Mouse (Mus musculus): ENCODE measurements around the gene Slc25a35.
"Not testable (repeated sequence)": the region's sequence is repeated elsewhere in the genome, so short reads cannot be mapped to it uniquely, and the experiment has no call there.

Gene Slc25a35

GRCm38 (mm10) chr11:68957971-68958370, 10.0 kb upstream of the Slc25a35 start:
- in situ Hi-C loops (cut with MboI; ENCODE audit: unreplicated experiment in 2 of 2), result no loop called here

DNA sequence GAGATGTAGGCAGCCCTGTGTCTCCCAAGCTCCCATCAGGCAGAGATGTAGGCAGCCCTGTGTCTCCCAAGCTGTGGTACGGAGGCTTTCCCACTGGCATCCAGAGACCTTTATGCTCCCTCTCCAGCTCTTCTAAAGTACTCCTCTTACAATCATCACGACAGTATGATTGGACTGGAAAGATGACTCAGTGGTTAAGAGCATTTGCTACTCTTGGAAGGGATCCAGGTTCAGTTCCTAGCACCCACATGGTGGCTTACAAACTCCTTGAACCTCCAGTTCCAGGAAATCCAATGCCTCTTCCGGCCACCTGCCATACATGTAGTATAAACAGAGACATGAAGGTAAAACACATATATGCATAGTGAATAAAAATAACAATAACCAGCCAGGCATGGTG, 6.3 kb upstream of the Slc25a35 start:
- in situ Hi-C loops (cut with MboI; ENCODE audit: unreplicated experiment in 2 of 2), result loop anchor here in 1 of 2 experiments (10.0 kb wide), 1 partner anchor 73 kb away; no protein-coding TSS in a partner anchor

GRCm38 (mm10) chr11:68962159-68962558, 5.8 kb upstream of the Slc25a35 start:
- in situ Hi-C loops (cut with MboI; ENCODE audit: unreplicated experiment in 2 of 2), result loop anchor here in 1 of 2 experiments (10.0 kb wide), 1 partner anchor 73 kb away; no protein-coding TSS in a partner anchor

- in situ Hi-C loops (cut with MboI; ENCODE audit: unreplicated experiment in 2 of 2), result loop anchor here in 1 of 2 experiments (10.0 kb wide), 1 partner anchor 71 kb away; no protein-coding TSS in a partner anchor
These were observed 4.5 kb upstream of the Slc25a35 start for GRCm38 (mm10) chr11:68963405-68963804.

GRCm38 (mm10) chr11:68965050-68965449, 2.9 kb upstream of the Slc25a35 start:
- in situ Hi-C loops (cut with MboI; ENCODE audit: unreplicated experiment in 2 of 2), result loop anchor here (5.0 to 10.0 kb wide), 2 partner anchors 67 to 70 kb away; no protein-coding TSS in a partner anchor

GRCm38 (mm10) chr11:68965845-68966244, 2.1 kb upstream of the Slc25a35 start:
- in situ Hi-C loops (cut with MboI; ENCODE audit: unreplicated experiment in 2 of 2), result loop anchor here (5.0 to 10.0 kb wide), 2 partner anchors 66 to 69 kb away; no protein-coding TSS in a partner anchor

- in situ Hi-C loops (cut with MboI; ENCODE audit: unreplicated experiment in 2 of 2), result loop anchor here (5.0 to 10.0 kb wide), 2 partner anchors 66 to 68 kb away; no protein-coding TSS in a partner anchor
These were observed 1.4 kb upstream of the Slc25a35 start for GRCm38 (mm10) chr11:68966554-68966953.

DNA sequence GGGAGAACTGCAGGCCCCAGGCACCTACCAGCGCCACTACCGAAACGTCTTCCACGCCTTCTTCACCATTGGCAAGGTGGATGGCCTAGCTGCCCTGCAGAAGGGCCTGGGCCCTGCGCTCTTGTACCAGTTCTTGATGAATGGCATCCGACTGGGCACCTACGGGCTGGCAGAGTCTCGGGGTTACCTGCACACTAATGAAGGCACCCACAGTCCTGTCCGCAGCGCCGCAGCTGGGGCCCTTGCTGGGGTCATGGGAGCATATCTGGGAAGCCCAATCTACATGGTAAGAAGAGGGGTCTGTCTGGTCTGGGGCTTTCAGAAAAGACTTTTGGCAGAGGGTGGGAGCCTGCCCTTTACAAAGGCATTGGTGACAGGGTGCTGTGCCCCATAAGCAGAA, 821 bp downstream of the Slc25a35 start:
- in situ Hi-C loops (cut with MboI; ENCODE audit: unreplicated experiment in 2 of 2), result loop anchor here (5.0 to 10.0 kb wide), 2 partner anchors 64 to 66 kb away; no protein-coding TSS in a partner anchor

GRCm38 (mm10) chr11:68970232-68970631, 2.3 kb downstream of the Slc25a35 start:
- in situ Hi-C loops (cut with MboI; ENCODE audit: unreplicated experiment in 2 of 2), result no loop called here

DNA sequence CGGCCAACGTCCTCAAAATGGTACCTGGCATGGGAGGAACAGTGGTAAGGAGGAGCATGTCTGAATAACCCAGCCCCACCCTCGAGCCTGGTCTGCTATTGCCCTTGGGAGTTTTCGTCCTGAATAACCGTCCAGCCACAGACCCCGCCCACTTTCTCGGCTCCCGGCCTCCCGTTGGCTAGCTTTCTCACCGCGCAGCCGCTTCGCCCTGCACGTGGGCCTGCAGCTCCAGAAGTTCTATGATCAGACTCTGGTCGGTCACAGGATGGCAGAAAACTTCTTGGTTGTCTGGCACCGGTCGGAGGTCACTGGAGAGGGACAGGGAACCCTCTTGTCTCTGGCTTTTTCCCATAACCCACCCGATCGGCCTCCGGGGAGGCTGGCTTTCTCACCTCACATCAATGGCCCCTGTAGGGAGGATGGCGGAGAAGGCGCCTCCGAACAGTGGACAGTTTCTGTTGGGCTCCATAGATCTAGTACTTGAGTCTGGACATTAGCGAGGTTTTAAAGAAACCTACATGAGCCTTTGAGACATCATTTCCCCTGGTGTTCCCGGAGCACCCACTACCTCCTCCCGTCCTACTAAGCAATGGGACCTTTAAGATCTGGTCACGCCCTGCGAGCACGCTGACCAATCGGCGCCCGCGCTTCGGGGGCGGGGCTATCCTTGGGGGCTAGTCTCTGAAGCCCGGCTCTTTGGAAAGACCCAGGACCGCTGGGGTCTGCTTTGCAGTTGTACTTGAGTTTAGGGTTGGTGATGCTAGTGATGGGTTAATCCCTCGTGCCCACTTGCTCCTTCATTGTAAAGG, 5.5 kb downstream of the Slc25a35 start:
- in situ Hi-C loops (cut with MboI; ENCODE audit: unreplicated experiment in 2 of 2), result not testable (repeated sequence)

DNA sequence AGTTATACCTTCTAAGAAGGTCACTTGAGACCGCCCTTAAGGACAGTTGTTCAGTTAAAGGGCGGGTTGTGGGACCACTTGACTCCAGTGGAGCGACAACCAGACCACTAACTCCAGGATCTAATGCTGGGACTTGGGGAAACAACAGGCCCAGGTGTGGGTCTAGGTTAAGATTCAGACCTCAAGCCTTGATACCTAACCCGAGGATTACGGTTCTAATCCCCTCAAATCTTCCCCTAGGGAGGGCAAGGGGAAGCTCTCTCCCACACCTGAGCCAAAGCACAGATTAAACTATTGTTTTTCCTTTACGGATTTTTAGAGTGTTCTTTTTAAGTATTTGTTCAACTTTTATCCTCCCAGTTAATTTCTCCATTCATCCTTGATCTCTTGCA, 6.1 kb downstream of the Slc25a35 start:
- in situ Hi-C loops (cut with MboI; ENCODE audit: unreplicated experiment in 2 of 2), result no loop called here

- in situ Hi-C loops (cut with MboI; ENCODE audit: unreplicated experiment in 2 of 2), result loop anchor here in 1 of 2 experiments (25.0 kb wide), 1 partner anchor 413 kb away; the partner anchor contains the start of gene Mfsd6l
These were observed 7.2 kb downstream of the Slc25a35 start, which contains the start of gene Rangrf for GRCm38 (mm10) chr11:68975085-68975484. TSS of gene Rangrf (minus strand) at chr11:68975185.

GRCm38 (mm10) chr11:68975601-68976000, 7.7 kb downstream of the Slc25a35 start:
- in situ Hi-C loops (cut with MboI; ENCODE audit: unreplicated experiment in 2 of 2), result loop anchor here in 1 of 2 experiments (25.0 kb wide), 1 partner anchor 413 kb away; the partner anchor contains the start of gene Mfsd6l

- in situ Hi-C loops (cut with MboI; ENCODE audit: unreplicated experiment in 2 of 2), result loop anchor here in 1 of 2 experiments (25.0 kb wide), 1 partner anchor 417 kb away; the partner anchor contains the start of gene Mfsd6l
These were observed 11.4 kb downstream of the Slc25a35 start for GRCm38 (mm10) chr11:68979320-68979733.

GRCm38 (mm10) chr11:68980919-68981318, 13.0 kb downstream of the Slc25a35 start:
- in situ Hi-C loops (cut with MboI; ENCODE audit: unreplicated experiment in 2 of 2), result loop anchor here (5.0 to 25.0 kb wide), 2 partner anchors 79 to 419 kb away; partner anchors contain the start of genes Mfsd6l (in 1 of the 2) and Rpl26 (in 1 of the 2)

DNA sequence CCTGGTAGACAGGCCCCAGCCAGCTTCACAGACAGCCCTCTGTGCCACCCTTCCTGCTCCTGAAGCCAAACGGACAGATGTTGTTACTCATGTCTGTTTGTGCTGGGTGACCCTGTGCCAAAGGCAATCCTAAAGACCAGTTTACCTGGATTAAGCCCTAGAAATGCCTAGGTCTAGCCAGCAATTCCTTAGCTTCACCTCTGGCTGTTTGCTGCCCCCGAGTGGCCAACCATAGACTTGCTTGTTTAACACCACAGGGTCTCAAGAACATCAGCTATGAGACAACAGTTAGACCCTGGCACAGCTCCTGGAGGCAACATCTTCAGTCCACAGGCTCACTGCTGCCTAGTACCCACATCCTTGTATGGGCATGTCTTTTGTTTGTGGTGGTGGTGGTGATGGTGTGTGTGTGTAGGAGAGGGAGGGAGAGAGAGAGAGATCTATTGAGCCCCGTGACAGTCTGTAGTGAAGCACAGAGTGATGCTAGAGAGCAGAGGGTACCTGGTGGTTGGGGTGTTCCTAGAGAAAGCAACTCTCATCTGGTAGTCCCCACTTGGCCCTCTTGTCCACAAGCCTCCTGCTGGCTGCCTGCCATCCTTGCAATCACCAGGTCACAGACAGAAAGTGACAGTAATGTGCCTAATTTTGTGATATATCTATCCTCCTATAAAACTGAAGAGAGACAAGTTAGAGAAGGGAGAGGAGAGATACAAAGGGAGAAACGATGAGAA, 14.9 kb downstream of the Slc25a35 start:
- in situ Hi-C loops (cut with MboI; ENCODE audit: unreplicated experiment in 2 of 2), result loop anchor here (5.0 to 25.0 kb wide), 2 partner anchors 81 to 421 kb away; partner anchors contain the start of genes Mfsd6l (in 1 of the 2) and Rpl26 (in 1 of the 2)

DNA sequence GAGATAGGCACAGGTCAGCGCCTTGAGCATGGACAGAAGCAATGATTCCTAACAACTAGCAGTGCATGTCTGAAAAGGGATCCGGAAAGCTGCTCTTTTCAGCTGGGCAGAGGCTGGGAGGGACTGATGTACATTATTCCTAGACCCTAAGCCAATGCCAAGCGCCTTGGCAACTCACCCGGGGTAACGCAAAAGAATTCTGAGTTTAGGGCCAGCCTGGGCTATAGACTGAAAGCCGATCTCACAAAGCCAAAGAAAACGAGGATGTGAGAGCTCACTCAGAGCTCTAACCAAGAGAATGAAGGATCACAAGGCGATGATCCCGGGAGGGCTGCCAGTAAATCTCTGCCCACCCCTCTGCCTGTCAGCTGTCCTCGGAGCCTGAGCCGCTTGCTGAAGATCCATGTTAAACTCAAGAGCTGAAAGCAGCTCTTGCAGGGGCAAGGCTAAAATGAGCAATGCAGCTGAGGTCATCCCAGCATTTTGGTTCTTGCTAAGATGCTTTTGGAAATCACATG, 19.5 kb downstream of the Slc25a35 start:
- in situ Hi-C loops (cut with MboI; ENCODE audit: unreplicated experiment in 2 of 2), result loop anchor here in 1 of 2 experiments (5.0 to 25.0 kb wide), 2 partner anchors 80 to 425 kb away; partner anchors contain the start of gene Mfsd6l

GRCm38 (mm10) chr11:68988341-68988740, 20.4 kb downstream of the Slc25a35 start:
- in situ Hi-C loops (cut with MboI; ENCODE audit: unreplicated experiment in 2 of 2), result loop anchor here in 1 of 2 experiments (5.0 to 25.0 kb wide), 2 partner anchors 81 to 426 kb away; partner anchors contain the start of gene Mfsd6l

GRCm38 (mm10) chr11:68993122-68993521, 25.2 kb downstream of the Slc25a35 start:
- in situ Hi-C loops (cut with MboI; ENCODE audit: unreplicated experiment in 2 of 2), result loop anchor here in 1 of 2 experiments (25.0 kb wide), 1 partner anchor 431 kb away; the partner anchor contains the start of gene Mfsd6l

GRCm38 (mm10) chr11:68994377-68994776, 26.4 kb downstream of the Slc25a35 start:
- in situ Hi-C loops (cut with MboI; ENCODE audit: unreplicated experiment in 2 of 2), result loop anchor here in 1 of 2 experiments (25.0 kb wide), 1 partner anchor 432 kb away; the partner anchor contains the start of gene Mfsd6l
